Mouse (Mus musculus) fat pad, adult 2 months (tissue): Measurements from ENCODE around the gene Asz1.

Experiments used
- DNase-seq: peaks from one replicate; pipeline ENCODE4 v3.0.0-alpha.2; 2011; ENCODE audit warnings: low read depth, low spot score; ENCODE audit errors: extremely low read depth

Gene Asz1

GRCm38 (mm10) chr6:18108934-18109333, at the start of gene Asz1:
TSS of gene Asz1 (minus strand) at chr6:18109061.
- DNase-seq: no peak

GRCm38 (mm10) chr6:18153031-18153430, 44.2 kb upstream of the Asz1 start:
- no peak for DNase-seq

- DNase-seq: no peak
Observed at GRCm38 (mm10) chr6:18135246-18135645, 26.4 kb upstream of the Asz1 start.

DNA sequence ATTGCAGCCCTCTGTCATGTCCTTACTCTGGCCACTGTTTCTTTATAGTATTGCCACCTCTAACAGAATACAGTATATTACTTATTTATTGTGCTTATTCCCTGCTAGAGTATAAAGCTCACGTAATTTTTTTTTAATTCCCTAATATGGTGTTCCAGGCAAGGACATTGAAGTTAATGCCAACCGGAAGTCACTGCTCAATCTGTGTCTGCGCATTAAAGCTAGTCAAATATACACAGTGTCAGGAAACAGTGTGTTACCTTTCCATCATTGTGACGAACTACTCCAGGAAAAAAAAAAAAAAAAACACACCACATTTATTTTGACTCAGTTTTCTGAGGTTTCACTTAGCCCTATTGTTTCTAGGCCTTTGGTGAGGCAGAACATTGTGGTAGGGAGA, 19.2 kb upstream of the Asz1 start:
- DNase-seq: no peak

- DNase-seq: no peak
Observed at GRCm38 (mm10) chr6:18127206-18127983, 18.5 kb upstream of the Asz1 start.

DNA sequence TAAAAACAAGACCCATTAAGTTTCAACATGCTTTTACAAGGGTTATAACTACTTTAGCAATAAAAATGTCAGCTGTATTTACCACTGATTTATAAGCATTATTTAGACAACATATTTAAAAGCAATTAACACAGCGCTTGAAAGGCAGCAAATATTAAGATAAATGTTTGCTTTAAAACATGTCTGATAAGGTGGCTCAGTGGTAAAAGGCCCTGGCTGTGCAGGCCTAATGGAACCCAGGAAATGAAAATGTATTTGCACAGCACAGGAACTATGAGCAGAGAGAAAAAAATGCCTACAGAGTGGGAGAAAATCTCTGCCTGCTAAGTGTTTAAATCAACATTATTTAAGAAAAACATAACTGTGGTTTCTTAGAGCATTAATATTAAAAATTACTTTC, 12.0 kb downstream of the Asz1 start:
- no peak for DNase-seq

- DNase-seq: no peak
Observed at GRCm38 (mm10) chr6:18089098-18089497, 19.8 kb downstream of the Asz1 start.

DNA sequence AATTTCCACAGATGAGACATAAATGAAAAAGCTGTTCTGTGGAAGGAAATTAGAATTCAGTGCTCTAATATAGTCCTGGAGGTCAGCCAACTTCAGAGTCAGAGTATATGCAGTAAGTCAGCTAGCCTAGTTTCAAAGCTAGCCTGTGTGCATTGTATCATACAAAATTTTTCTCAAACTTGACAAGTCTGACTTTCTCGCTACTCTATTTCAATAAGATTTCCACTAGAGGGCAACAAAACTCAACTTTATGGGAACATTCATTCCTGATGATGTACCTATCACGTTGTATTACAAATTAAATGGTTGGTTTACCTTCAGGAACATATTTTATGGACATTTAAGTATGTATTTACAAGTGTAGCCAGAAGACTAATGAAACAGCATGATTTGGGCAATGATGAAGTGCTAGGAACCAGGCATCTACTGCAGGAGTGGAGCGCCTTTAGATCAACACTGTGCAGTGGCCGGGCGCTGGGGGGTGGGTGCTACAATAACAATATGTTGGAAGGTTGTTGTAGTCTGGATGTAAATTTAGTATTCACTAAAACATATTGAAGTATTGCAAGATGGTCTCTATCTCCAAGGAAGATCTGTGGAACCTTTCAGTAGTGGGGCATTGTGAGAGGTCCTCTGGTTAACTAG, 21.6 kb downstream of the Asz1 start:
- DNase-seq: no peak

DNA sequence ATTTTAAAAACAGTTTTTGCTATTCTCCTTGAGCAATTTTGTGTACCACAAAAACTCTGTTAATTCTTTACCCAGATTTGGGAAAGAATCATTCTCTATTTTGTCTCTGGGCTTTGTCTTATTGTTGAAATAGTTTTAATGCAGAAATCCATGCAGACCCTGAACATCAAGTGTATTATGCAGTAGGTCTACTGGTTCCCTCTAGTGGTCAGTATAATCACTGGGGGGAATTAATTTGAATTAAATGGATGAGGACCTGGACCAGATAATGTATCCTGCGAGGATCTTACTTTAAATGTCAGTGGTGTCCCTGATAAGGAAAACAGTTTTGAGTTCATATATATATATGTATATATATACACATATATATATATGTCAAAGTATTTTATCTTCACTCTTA, 30.2 kb downstream of the Asz1 start:
- DNase-seq: no peak

DNA sequence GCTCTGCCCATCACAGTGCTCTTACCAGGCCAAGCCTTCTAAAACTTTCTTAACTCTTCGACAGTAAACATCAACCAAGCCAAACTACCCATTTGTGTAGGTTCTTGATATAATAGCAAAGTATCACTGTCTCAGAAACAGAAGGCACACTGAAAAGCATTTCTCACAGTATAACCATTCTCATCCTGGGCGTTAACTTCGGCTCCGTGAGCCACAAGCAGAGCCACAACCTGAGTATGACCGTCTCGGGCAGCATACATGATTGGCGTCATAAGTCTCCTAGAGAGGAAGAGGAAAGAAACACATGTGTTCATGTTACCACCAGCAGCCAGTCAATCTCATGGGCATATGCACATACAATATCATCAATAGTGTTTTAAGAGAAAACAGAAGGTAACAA, 31.9 kb downstream of the Asz1 start:
- DNase-seq: no peak

DNA sequence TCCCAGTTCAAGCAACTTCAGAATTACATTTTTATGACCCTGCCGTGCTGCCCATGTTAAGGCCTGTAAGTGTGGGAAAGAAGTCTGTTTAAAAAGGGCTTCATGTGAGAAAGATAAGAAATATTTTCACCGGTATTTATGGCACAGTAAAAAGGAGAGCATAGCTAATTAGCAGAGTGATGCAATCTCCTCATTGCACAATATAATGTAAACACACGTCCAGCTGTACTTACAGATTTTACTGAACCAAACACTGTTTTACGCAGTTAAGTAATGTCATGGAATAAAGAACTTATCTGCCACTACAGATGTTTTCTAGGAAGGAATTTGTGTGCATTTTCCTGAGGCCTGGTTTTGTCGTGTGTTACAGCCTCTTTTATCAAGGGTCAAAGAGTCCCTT, 32.3 kb downstream of the Asz1 start:
- DNase-seq: no peak

GRCm38 (mm10) chr6:18057899-18058298, 51.0 kb downstream of the Asz1 start:
- no peak for DNase-seq

DNA sequence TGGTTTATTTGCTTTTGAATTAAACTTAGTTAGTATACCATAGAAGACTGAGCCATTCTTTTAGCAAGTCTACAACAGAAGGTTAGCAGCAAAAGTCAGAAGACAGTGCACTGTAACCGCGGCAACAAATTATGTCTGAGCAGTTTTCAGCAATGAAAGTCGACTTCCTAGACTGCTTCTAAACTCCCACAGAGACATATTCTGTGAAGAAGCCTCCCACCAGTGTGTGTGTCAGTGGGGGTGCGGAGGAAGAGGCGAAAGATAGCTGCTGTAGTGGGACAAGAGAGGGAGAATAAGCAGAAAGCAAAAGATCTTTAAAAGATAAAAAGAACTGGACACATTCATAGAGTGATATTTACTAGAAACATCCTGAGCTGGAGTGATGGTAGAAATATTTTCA, 57.2 kb downstream of the Asz1 start:
- no peak for DNase-seq

GRCm38 (mm10) chr6:18044299-18044698, 64.6 kb downstream of the Asz1 start:
- no peak for DNase-seq

- no peak for DNase-seq
Observed at GRCm38 (mm10) chr6:18043172-18043571, 65.7 kb downstream of the Asz1 start.

DNA sequence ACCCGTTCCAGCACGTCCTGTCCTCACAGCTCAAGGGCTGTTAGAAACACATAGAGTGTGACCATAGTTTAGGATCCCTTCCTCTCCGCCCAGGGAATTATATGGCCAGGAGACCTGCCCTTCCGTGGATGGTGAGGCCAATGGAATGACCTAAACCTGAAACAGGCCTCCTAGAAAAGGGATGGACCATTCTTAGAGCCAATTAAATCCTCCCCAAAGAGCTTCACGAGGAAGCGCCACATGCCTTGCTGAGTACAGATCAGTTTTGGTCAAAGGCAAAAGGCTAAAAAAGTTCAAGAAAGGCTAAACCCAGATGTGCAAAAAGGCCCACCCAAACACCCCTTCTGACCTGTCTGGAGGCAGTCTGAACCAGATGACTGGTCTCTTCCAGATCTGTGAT, 76.6 kb downstream of the Asz1 start:
- no peak for DNase-seq

- no peak for DNase-seq
Observed at GRCm38 (mm10) chr6:18031509-18032010, 77.3 kb downstream of the Asz1 start.

- no peak for DNase-seq
Observed at GRCm38 (mm10) chr6:18030868-18031508, 77.9 kb downstream of the Asz1 start.

GRCm38 (mm10) chr6:18029746-18030656, 78.9 kb downstream of the Asz1 start, which contains the start of gene Wnt2:
TSS of gene Wnt2 (minus strand) at chr6:18030585.
- no peak for DNase-seq

DNA sequence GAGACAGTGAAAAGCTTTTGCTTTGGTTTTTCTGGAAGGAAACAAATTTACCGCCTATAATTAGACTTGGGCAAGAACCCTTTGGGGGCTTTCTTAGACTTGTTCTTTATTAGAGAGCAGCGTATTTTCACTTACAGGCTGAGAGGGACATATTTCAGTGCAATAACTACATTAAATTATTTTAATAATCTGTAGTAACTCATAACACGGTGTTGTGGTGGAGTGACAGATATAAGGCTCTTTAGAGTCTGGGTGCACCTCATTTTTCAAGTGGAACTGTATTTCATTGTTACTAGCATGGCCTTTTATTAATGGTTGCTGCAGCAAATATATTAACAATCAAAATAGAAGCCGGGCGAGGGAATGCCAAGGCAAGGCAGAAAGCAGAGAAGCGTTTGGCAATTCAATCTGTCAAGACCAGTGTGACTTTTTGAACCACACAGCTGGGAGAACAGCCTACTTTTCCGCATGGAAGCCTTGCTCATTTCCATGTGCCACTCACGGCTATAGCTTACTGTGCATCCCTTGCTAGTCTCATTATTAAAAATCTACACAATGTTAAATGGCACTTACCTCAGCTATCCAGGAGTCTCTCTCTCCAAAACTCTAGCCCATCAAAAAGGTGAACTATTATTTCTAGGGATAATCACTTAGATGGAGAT, 84.6 kb downstream of the Asz1 start:
- no peak for DNase-seq
